Mouse (Mus musculus) C2C12 (cell line): ENCODE measurements around the gene Rapsn.

Experiments used
- CEBPB ChIP-seq: IDR thresholded peaks from one replicate; pipeline ENCODE4 v1.6.1; 2011; ENCODE audit warnings: low read depth, mild to moderate bottlenecking, control low read depth, moderate library complexity
- CTCF ChIP-seq: IDR thresholded peaks from one replicate; pipeline ENCODE4 v1.5.1; 2011; ENCODE audit not compliant: control insufficient read depth, insufficient read depth, insufficient read length
- MAX ChIP-seq: IDR thresholded peaks from one replicate; pipeline ENCODE4 v1.6.1; 2011; ENCODE audit warnings: mild to moderate bottlenecking, control low read depth
- MYOD1 ChIP-seq: IDR thresholded peaks from one replicate; pipeline ENCODE4 v1.6.1; 2011; ENCODE audit warnings: low read depth; ENCODE audit not compliant: control insufficient read depth, insufficient read length
- MYOG ChIP-seq: IDR thresholded peaks from one replicate; pipeline ENCODE4 v1.6.1; 2011; ENCODE audit not compliant: control insufficient read depth, insufficient read length; ENCODE audit errors: extremely low read depth
- USF1 ChIP-seq: IDR thresholded peaks from one replicate; pipeline ENCODE4 v1.6.1; 2011; ENCODE audit warnings: low read depth, mild to moderate bottlenecking, control low read depth, moderate library complexity

GRCm38 (mm10) chr2:91090827-91091226 lies 55.4 kb downstream of the Rapsn start:
- no peak for TF ChIP-seq CTCF
- TF ChIP-seq MAX = no peak
- no peak for TF ChIP-seq MYOD1
- no peak for TF ChIP-seq CEBPB
- TF ChIP-seq USF1 = no peak
- no peak for TF ChIP-seq MYOG
